Mouse (Mus musculus) spleen, postnatal 0 days (tissue): ENCODE data around the gene Ndufa12. TPM values are rescaled to one million over a fixed set of nuclear protein-coding genes. Genes with fewer than 3 reads are reported as not detected.

ENCODE experiments used
- polyA plus RNA-seq: library from polyadenylated mRNA; unstranded; fragments of >200 nt; fragmentation: Nextera tagmentation; extraction: Ambion mirVana; gene quantifications from 2 replicates; pipeline ENCODE4 v1.2.1, GENCODE M21; 2015

Ndufa12 gene
- polyA plus RNA-seq = 243 and 265 TPM in 2 replicates

DNA sequence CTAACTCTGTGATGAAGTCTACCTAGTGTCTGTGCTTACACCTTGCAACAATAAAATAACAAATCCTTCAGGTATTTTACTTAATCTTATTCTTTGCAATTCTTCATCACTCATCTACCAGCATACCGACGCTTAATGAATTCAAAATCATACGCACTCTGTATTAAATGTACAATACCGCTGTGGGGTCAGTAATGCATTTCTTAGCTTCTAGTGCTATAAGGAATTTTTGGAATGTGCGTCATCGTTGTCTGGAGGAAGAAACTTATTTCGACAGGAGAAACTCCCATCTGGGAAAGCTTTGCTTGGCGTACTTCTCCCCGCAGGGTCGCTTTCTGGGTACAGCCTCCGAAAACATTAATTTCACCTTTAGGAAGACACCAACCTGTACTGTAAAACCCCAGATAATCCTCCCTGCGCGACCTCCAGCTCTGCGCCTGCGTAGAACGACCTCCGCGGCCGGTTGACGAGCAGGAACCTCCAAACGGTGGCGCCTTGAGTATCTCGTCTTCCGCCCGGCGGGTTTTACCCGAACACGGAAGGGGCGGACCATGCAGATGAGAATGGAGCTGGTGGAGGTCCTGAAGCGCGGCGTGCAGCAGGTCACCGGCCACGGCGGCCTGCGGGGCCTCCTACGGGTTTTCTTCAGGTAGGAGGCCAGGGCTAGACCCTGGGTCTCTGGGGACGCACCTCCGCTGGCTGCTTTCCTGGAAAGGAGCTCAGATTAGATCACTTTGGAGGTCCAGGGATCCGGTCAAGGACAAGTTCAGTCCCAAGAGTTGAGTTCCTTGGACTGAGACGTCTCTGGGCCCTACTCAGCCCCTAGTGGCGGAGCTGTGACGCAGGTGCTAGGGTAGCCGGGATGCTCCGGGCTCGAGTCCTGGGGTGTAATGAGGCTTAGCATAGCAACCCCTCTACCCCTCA is at the start of gene Ndufa12:
TSS of gene Ndufa12 (plus strand) at position 239 of the 924 bp plus-strand sequence.

Other genes starting within 250 kb of the Ndufa12 start
- gene Vezt, start 162.9 kb upstream of the Ndufa12 start, polyA plus RNA-seq = 12.7 and 13.3 TPM in 2 replicates
- gene Fgd6, start 162.7 kb upstream of the Ndufa12 start, polyA plus RNA-seq = 3.6 and 3.7 TPM in 2 replicates
- 2.6 and 2.9 TPM in 2 replicates for gene Nr2c1, start 50.7 kb upstream of the Ndufa12 start, polyA plus RNA-seq
- not detected in 2 replicates for gene Gm4792, start 100.0 kb downstream of the Ndufa12 start, polyA plus RNA-seq
- 3.2 and 4.1 TPM in 2 replicates for gene Tmcc3, start 113.2 kb downstream of the Ndufa12 start, polyA plus RNA-seq